8 mouse cellular contexts compared by ENCODE assay signal in genomic region chr5:37002001-37002400, GRCm38 (mm10). TPM values are rescaled to one million over a fixed set of nuclear protein-coding genes. Genes with fewer than 3 reads are reported as not detected.
DNase-seq lines count a peak whose midpoint lies in the region; ATAC-seq and TF ChIP-seq lines count a peak whose summit lies in the region.

No protein-coding gene starts in this region.

- ATAC-seq in midbrain, postnatal 0 days (ENCODE audit: low FRiP score): no peak

- H3K4me3 ChIP-seq in E14TG2a.4 (replicated peaks; ENCODE audit: low read length): no peak overlapping the region
- H3K4me3 ChIP-seq in midbrain, postnatal 0 days (ENCODE audit: low read depth, low read length): no peak overlapping the region

- H3K27me3 ChIP-seq in E14TG2a.4 (ENCODE audit: insufficient read depth, low read length): peaks cover 9% of the 10 kb centered on the region
- no peaks in the 10 kb centered on the region for H3K27me3 ChIP-seq in midbrain, postnatal 0 days (ENCODE audit: insufficient read depth, low read length)

- peaks cover 10% of the 10 kb centered on the region; the same call in 1 of the 2 replicates for H3K9me3 ChIP-seq in E14TG2a.4 (ENCODE audit: low read length)
- H3K9me3 ChIP-seq in midbrain, postnatal 0 days (ENCODE audit: low read length): no peaks in the 10 kb centered on the region

- H3K27ac ChIP-seq in midbrain, postnatal 0 days (ENCODE audit: low read depth, low read length): no peak overlapping the region

- H3K9ac ChIP-seq in midbrain, postnatal 0 days (replicated peaks; ENCODE audit: low read length, poor library complexity, severe bottlenecking): no peak overlapping the region

- no peaks in the 10 kb centered on the region for H3K36me3 ChIP-seq in E14TG2a.4 (ENCODE audit: insufficient read depth, low read length)
- H3K36me3 ChIP-seq in midbrain, postnatal 0 days (ENCODE audit: insufficient read depth, low read length): no peaks in the 10 kb centered on the region

- no peak overlapping the region for H3K4me2 ChIP-seq in midbrain, postnatal 0 days (ENCODE audit: low read depth, low read length, poor library complexity, severe bottlenecking)

- peak; percentile 81 for TF ChIP-seq CTCF in E14TG2a.4 (conservative IDR thresholded peaks at IDR 0.05; ENCODE audit: low read length)
- TF ChIP-seq CTCF in midbrain, postnatal 0 days (IDR thresholded peaks at IDR 0.05): peak; percentile 94

- peaks cover 17% of the 10 kb centered on the region for H3K4me1 ChIP-seq in E14TG2a.4 (replicated peaks; ENCODE audit: low read depth, low read length)
- H3K4me1 ChIP-seq in midbrain, postnatal 0 days (ENCODE audit: insufficient read depth, low read length): no peaks in the 10 kb centered on the region

- WGBS in midbrain, postnatal 0 days: 50% methylated on average over 2 of the region's 2 CpGs

- DNase-seq in adrenal gland, adult (ENCODE audit: inconsistent age in 2 of 2, low spot score in 1 of 2): peak; percentile 63 to 91
- no peak for DNase-seq in adrenal gland, adult 8-10 months
- peak; percentile 82 for DNase-seq in cerebellum, adult 9-10 months
- peak; percentile 44 to 59 for DNase-seq in gastrocnemius, postnatal 4 days (ENCODE audit: low spot score in 2 of 2)
- DNase-seq in left cerebral cortex, adult 11 months (ENCODE audit: low spot score): peak; percentile 58
- DNase-seq in midbrain, postnatal 0 days (ENCODE audit: low spot score): peak; percentile 77
- DNase-seq in testis, postnatal 10 days (ENCODE audit: low spot score): peak; percentile 87

RNA-seq across cellular contexts. Expression of gene Wfs1, which starts 13.0 kb away (rescaled TPM):
- total RNA-seq in adrenal gland, adult 8-10 months (2022): 100 to 1,000 TPM in 2 of 4 experiments, 10 to 100 TPM in 2; 36.1 to 156 (median 79.3) TPM
- total RNA-seq in gastrocnemius, postnatal 4 days (2021): 10 to 100 TPM; 22.2 TPM
- total RNA-seq in midbrain, postnatal 0 days (2014; rRNA removed): 11.3 and 14.0 TPM in 2 replicates
- polyA plus RNA-seq in midbrain, postnatal 0 days (2015; fragmentation: Nextera tagmentation; extraction: Ambion mirVana): 11.9 and 12.8 TPM in 2 replicates
